Mouse (Mus musculus) layer of hippocampus, adult 8-10 months (tissue): ENCODE results near the gene Rnf150. TPM values are rescaled to one million over a fixed set of nuclear protein-coding genes. Genes with fewer than 3 reads are reported as not detected.
A peak's percentile ranks its signal among the peaks of the same experiment; 100 is the strongest.

Source experiments
- DNase-seq, 2 experiments: peaks; one replicate each; pipeline ENCODE4 v3.0.0; 2022; ENCODE audit warnings: low spot score in 2 of 2
- total RNA-seq, 4 experiments: library from RNA; stranded (reverse); gene quantifications; 2 replicates each; pipeline ENCODE4 v1.2.4; 2022

Rnf150 gene
- 10 to 100 TPM; 46.3 to 55.5 (median 49.9) TPM for total RNA-seq

GRCm38 (mm10) chr8:82863041-82863744 is at the start of gene Rnf150:
Rnf150 (plus strand) TSS chr8:82863356.
- DNase-seq: peak; percentile 79 to 83

- no peak for DNase-seq
Measured at GRCm38 (mm10) chr8:82826135-82827046, 36.8 kb upstream of the Rnf150 start.

- DNase-seq: no peak
Measured at GRCm38 (mm10) chr8:82840415-82840814, 22.7 kb upstream of the Rnf150 start.

- DNase-seq: no peak
Measured at GRCm38 (mm10) chr8:82840963-82841362, 22.2 kb upstream of the Rnf150 start.

GRCm38 (mm10) chr8:82841520-82842142 is 21.5 kb upstream of the Rnf150 start:
- DNase-seq: no peak

- no peak for DNase-seq
Measured at GRCm38 (mm10) chr8:82843697-82844096, 19.5 kb upstream of the Rnf150 start.

- DNase-seq: no peak
Measured at GRCm38 (mm10) chr8:82844413-82844812, 18.7 kb upstream of the Rnf150 start.

GRCm38 (mm10) chr8:82846098-82846497 is 17.1 kb upstream of the Rnf150 start:
- DNase-seq: no peak

- no peak for DNase-seq
Measured at GRCm38 (mm10) chr8:82846730-82847129, 16.4 kb upstream of the Rnf150 start.

GRCm38 (mm10) chr8:82858541-82859342 is 4.4 kb upstream of the Rnf150 start:
- no peak for DNase-seq

GRCm38 (mm10) chr8:82859343-82859620 is 3.9 kb upstream of the Rnf150 start:
- DNase-seq: no peak

GRCm38 (mm10) chr8:82863745-82864520 is 777 bp downstream of the Rnf150 start:
- peak; percentile 29 to 44 for DNase-seq

GRCm38 (mm10) chr8:82864521-82864818 is 1.3 kb downstream of the Rnf150 start:
- no peak for DNase-seq

GRCm38 (mm10) chr8:82865239-82865638 is 2.1 kb downstream of the Rnf150 start:
- peak; percentile 21 to 30 for DNase-seq

- no peak for DNase-seq
Measured at GRCm38 (mm10) chr8:82866251-82866650, 3.1 kb downstream of the Rnf150 start.

GRCm38 (mm10) chr8:82870840-82871490 is 7.8 kb downstream of the Rnf150 start:
- DNase-seq: no peak

- DNase-seq: no peak
Measured at GRCm38 (mm10) chr8:82871986-82872385, 8.8 kb downstream of the Rnf150 start.

GRCm38 (mm10) chr8:82874102-82874501 is 10.9 kb downstream of the Rnf150 start:
- DNase-seq: no peak

- DNase-seq: no peak
Measured at GRCm38 (mm10) chr8:82875135-82875534, 12.0 kb downstream of the Rnf150 start.

GRCm38 (mm10) chr8:82884480-82884879 is 21.3 kb downstream of the Rnf150 start:
- DNase-seq: no peak
